Mouse (Mus musculus) CH12.LX (cell line): ENCODE measurements at regions not wholly inside any gene's neighbourhood (a gene's known extent, or its start where the extent isn't known, plus 50 kb on each side); places are given as distances from the start of the nearest gene placed in this dataset.

ENCODE experiments used
- CTCF ChIP-seq, 2 experiments: IDR thresholded peaks in 1 of 2; conservative IDR thresholded peaks in 1 of 2; 2 replicates each; pipeline ENCODE4 v1.5.1; 2011 to 2012; ENCODE audit warnings: low read depth in 2 of 2, low read length in 2 of 2, improper control_type of control experiment in 1 of 2, inconsistent platforms in 1 of 2, mild to moderate bottlenecking in 1 of 2, moderate library complexity in 1 of 2
- E2F4 ChIP-seq: IDR thresholded peaks from 2 replicates; pipeline ENCODE4 v1.6.1; 2011; ENCODE audit warnings: low read depth, low read length, improper control_type of control experiment; ENCODE audit not compliant: insufficient replicate concordance
- EP300 ChIP-seq: IDR thresholded peaks from 2 replicates; pipeline ENCODE4 v1.6.1; 2011; ENCODE audit warnings: low read length, improper control_type of control experiment
- HCFC1 ChIP-seq: IDR thresholded peaks from 2 replicates; pipeline ENCODE4 v1.6.1; 2012; ENCODE audit warnings: low read depth, mild to moderate bottlenecking, inconsistent platforms, low read length, improper control_type of control experiment
- MAZ ChIP-seq: IDR thresholded peaks from 2 replicates; pipeline ENCODE4 v1.6.1; 2012; ENCODE audit warnings: low read depth, mild to moderate bottlenecking, inconsistent platforms, low read length, improper control_type of control experiment, moderate library complexity
- MYC ChIP-seq: IDR thresholded peaks from 2 replicates; pipeline ENCODE4 v1.6.1; 2011; ENCODE audit warnings: low read depth, mild to moderate bottlenecking, improper control_type of control experiment, low read length
- NRF1 ChIP-seq: IDR thresholded peaks from 2 replicates; pipeline ENCODE4 v1.6.1; 2014; ENCODE audit warnings: low read depth, mild to moderate bottlenecking, inconsistent platforms, low read length, improper control_type of control experiment, moderate library complexity
- POLR2A ChIP-seq: IDR thresholded peaks from 2 replicates; pipeline ENCODE4 v1.6.1; 2011; ENCODE audit warnings: low read depth, mild to moderate bottlenecking, improper control_type of control experiment, low read length
- RAD21 ChIP-seq: IDR thresholded peaks from 2 replicates; pipeline ENCODE4 v1.6.1; 2011; ENCODE audit warnings: low read depth, mild to moderate bottlenecking, low read length, improper control_type of control experiment, moderate library complexity
- TBP ChIP-seq: conservative IDR thresholded peaks from 2 replicates; pipeline ENCODE4 v1.6.1; 2011; ENCODE audit warnings: low read depth, low read length, improper control_type of control experiment
- UBTF ChIP-seq: IDR thresholded peaks from 2 replicates; pipeline ENCODE4 v1.6.1; 2012; ENCODE audit warnings: low read depth, mild to moderate bottlenecking, inconsistent platforms, low read length, improper control_type of control experiment, moderate library complexity
- USF1 ChIP-seq: IDR thresholded peaks from 2 replicates; pipeline ENCODE4 v1.6.1; 2014; ENCODE audit warnings: low read depth, mild to moderate bottlenecking, inconsistent platforms, low read length, improper control_type of control experiment
- ZC3H11A ChIP-seq: IDR thresholded peaks from 2 replicates; pipeline ENCODE4 v1.6.1; 2012; ENCODE audit warnings: low read depth, mild to moderate bottlenecking, inconsistent platforms, low read length, improper control_type of control experiment
- ZKSCAN1 ChIP-seq: IDR thresholded peaks from 2 replicates; pipeline ENCODE4 v1.6.1; 2012; ENCODE audit warnings: low read depth, inconsistent platforms, low read length, improper control_type of control experiment, borderline replicate concordance

DNA sequence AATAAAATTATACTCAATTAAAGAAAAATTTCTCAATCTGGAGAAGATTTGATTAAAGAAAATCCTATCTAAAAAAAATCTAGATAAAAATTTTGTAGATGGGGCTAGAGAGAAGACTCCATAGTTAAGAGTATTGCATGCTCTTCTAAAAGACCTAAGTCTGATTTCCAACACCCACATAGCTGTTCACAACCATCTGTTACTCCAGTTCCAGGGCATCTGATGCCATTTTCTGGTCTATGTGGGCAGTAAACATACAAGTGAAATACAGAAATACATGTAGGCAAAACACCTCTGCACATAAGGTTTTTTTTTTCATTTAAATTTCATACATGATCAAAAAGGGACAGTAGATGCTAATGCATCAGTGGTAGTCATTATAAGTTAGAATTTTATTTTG, 418.4 kb upstream of the 5930422O12Rik start:
- TF ChIP-seq NRF1: no peak
- TF ChIP-seq CTCF (conservative IDR thresholded peaks at IDR 0.05 in 1 of 2, IDR thresholded peaks at IDR 0.05 in 1 of 2; ENCODE audit: low read depth in 2 of 2, low read length in 2 of 2): no peak
- no peak for TF ChIP-seq ZC3H11A
- no peak for TF ChIP-seq HCFC1
- TF ChIP-seq POLR2A: no peak
- TF ChIP-seq EP300: no peak
- TF ChIP-seq E2F4: no peak
- TF ChIP-seq USF1: no peak
- no peak for TF ChIP-seq ZKSCAN1
- no peak for TF ChIP-seq MYC
- no peak for TF ChIP-seq UBTF
- TF ChIP-seq TBP: no peak
- no peak for TF ChIP-seq MAZ
- TF ChIP-seq RAD21: no peak
